ENCODE assay signal across 24 mouse cellular contexts in genomic region chr16:40328249-40328820, GRCm38 (mm10).
DNase-seq lines count a peak whose midpoint lies in the region; ATAC-seq lines count a peak whose summit lies in the region.
"Had no signal": no experiment of that assay in that cellular context is flagged by ENCODE, and none has a peak within 500 bp of the region (broad histone marks: within the 10 kb centered on the region; RNA-seq: fewer than 3 reads in every experiment).

No protein-coding gene starts in this region.

- H3K27ac ChIP-seq in kidney, embryonic 16.5 days (ENCODE audit: low read length) = no peak overlapping the region
- H3K27ac ChIP-seq in midbrain, embryonic 14.5 days (replicated peaks; ENCODE audit: low read depth, low read length) = no peak overlapping the region
- no peak overlapping the region; the same call in 1 of the 2 replicates for H3K27ac ChIP-seq in midbrain, embryonic 13.5 days
- H3K27ac ChIP-seq in stomach, embryonic 15.5 days = no peak overlapping the region
- H3K27ac ChIP-seq: hindbrain, embryonic 15.5 days; limb, embryonic 12.5 days; liver, embryonic 13.5 days; lung, embryonic 15.5 days had no signal

- DNase-seq in adrenal gland, postnatal 36 days = peak; percentile 4 to 32
- DNase-seq in adrenal gland, adult 8-10 months = no peak
- no peak for DNase-seq in kidney, postnatal 14 days
- peak; percentile 13 for DNase-seq in midbrain, embryonic 14.5 days
- DNase-seq in thymus, postnatal 4 days = no peak
- DNase-seq: cerebellum, adult 9-10 months; gastrocnemius, postnatal 25 days; kidney, adult 9 months; layer of hippocampus, postnatal 36 days; liver, embryonic 13.5 days; lung, postnatal 4 days; retina, postnatal 1 day; right cerebral cortex, postnatal 25 days; spleen, adult 18-20 months; thymus, postnatal 25 days had no signal

- no peaks in the 10 kb centered on the region for H3K9me3 ChIP-seq in kidney, embryonic 16.5 days (ENCODE audit: low read length)
- no peaks in the 10 kb centered on the region for H3K9me3 ChIP-seq in midbrain, embryonic 14.5 days (ENCODE audit: control insufficient read depth, low read length)
- H3K9me3 ChIP-seq in midbrain, embryonic 13.5 days = no peaks in the 10 kb centered on the region
- no peaks in the 10 kb centered on the region for H3K9me3 ChIP-seq in stomach, embryonic 15.5 days
- H3K9me3 ChIP-seq: hindbrain, embryonic 15.5 days; limb, embryonic 12.5 days; liver, embryonic 13.5 days; lung, embryonic 15.5 days had no signal

- no peak overlapping the region for H3K4me3 ChIP-seq in kidney, embryonic 16.5 days (ENCODE audit: low read length)
- H3K4me3 ChIP-seq in midbrain, embryonic 14.5 days (replicated peaks; ENCODE audit: low read depth, low read length) = no peak overlapping the region
- H3K4me3 ChIP-seq in midbrain, embryonic 13.5 days (replicated peaks) = no peak overlapping the region
- no peak overlapping the region for H3K4me3 ChIP-seq in stomach, embryonic 15.5 days (replicated peaks)
- H3K4me3 ChIP-seq: hindbrain, embryonic 15.5 days; limb, embryonic 12.5 days; liver, embryonic 13.5 days; lung, embryonic 15.5 days; myocyte had no signal

- H3K4me2 ChIP-seq in kidney, embryonic 16.5 days (replicated peaks; ENCODE audit: low read depth, low read length) = no peak overlapping the region
- H3K4me2 ChIP-seq in midbrain, embryonic 14.5 days (ENCODE audit: low read length) = no peak overlapping the region
- H3K4me2 ChIP-seq in midbrain, embryonic 13.5 days (replicated peaks) = no peak overlapping the region
- H3K4me2 ChIP-seq in stomach, embryonic 15.5 days = no peak overlapping the region
- H3K4me2 ChIP-seq: hindbrain, embryonic 15.5 days; limb, embryonic 12.5 days; liver, embryonic 13.5 days; lung, embryonic 15.5 days had no signal

- 26% methylated on average over 7 of the region's 7 CpGs for WGBS in kidney, embryonic 16.5 days
- 87% methylated on average over 7 of the region's 7 CpGs for WGBS in midbrain, embryonic 14.5 days
- 82% methylated on average over 7 of the region's 7 CpGs for WGBS in midbrain, embryonic 13.5 days
- WGBS in stomach, embryonic 15.5 days = 57% methylated on average over 7 of the region's 7 CpGs

- peak; percentile 46; the same call in 1 of the 2 replicates for ATAC-seq in kidney, embryonic 16.5 days (ENCODE audit: low FRiP score, low TSS enrichment)
- ATAC-seq in midbrain, embryonic 14.5 days (ENCODE audit: low FRiP score, low TSS enrichment) = no peak
- ATAC-seq in midbrain, embryonic 13.5 days = no peak
- ATAC-seq in stomach, embryonic 15.5 days (ENCODE audit: insufficient read depth, low FRiP score, low read depth) = peak; percentile 35; the same call in 1 of the 2 replicates
- ATAC-seq: CD4-positive, CD25-positive, alpha-beta regulatory T cell, adult 4 months; midbrain, embryonic 16.5 days had no signal

- no peaks in the 10 kb centered on the region for H3K27me3 ChIP-seq in kidney, embryonic 16.5 days (ENCODE audit: insufficient read depth, low read length)
- H3K27me3 ChIP-seq in midbrain, embryonic 14.5 days (ENCODE audit: control insufficient read depth, insufficient read depth, low read length) = no peaks in the 10 kb centered on the region
- H3K27me3 ChIP-seq in midbrain, embryonic 13.5 days = no peaks in the 10 kb centered on the region
- H3K27me3 ChIP-seq in stomach, embryonic 15.5 days (replicated peaks) = no peaks in the 10 kb centered on the region
- H3K27me3 ChIP-seq: hindbrain, embryonic 15.5 days; limb, embryonic 12.5 days; liver, embryonic 13.5 days; lung, embryonic 15.5 days had no signal

- no peak overlapping the region for H3K9ac ChIP-seq in kidney, embryonic 16.5 days (replicated peaks; ENCODE audit: low read length)
- H3K9ac ChIP-seq in midbrain, embryonic 14.5 days (replicated peaks; ENCODE audit: low read length) = no peak overlapping the region
- H3K9ac ChIP-seq in midbrain, embryonic 13.5 days (replicated peaks) = no peak overlapping the region
- no peak overlapping the region for H3K9ac ChIP-seq in stomach, embryonic 15.5 days
- H3K9ac ChIP-seq: hindbrain, embryonic 15.5 days; limb, embryonic 12.5 days; liver, embryonic 13.5 days; lung, embryonic 15.5 days had no signal

- no peaks in the 10 kb centered on the region for H3K4me1 ChIP-seq in kidney, embryonic 16.5 days (ENCODE audit: insufficient read depth, low read length)
- no peaks in the 10 kb centered on the region for H3K4me1 ChIP-seq in midbrain, embryonic 14.5 days (ENCODE audit: control insufficient read depth, insufficient read depth, low read length)
- no peaks in the 10 kb centered on the region for H3K4me1 ChIP-seq in midbrain, embryonic 13.5 days (replicated peaks)
- H3K4me1 ChIP-seq in stomach, embryonic 15.5 days = no peaks in the 10 kb centered on the region
- H3K4me1 ChIP-seq: hindbrain, embryonic 15.5 days; limb, embryonic 12.5 days; liver, embryonic 13.5 days; lung, embryonic 15.5 days had no signal

- no peaks in the 10 kb centered on the region for H3K36me3 ChIP-seq in kidney, embryonic 16.5 days (ENCODE audit: insufficient read depth, low read length)
- H3K36me3 ChIP-seq in midbrain, embryonic 14.5 days (ENCODE audit: control insufficient read depth, insufficient read depth, low read length) = no peaks in the 10 kb centered on the region
- no peaks in the 10 kb centered on the region for H3K36me3 ChIP-seq in midbrain, embryonic 13.5 days
- H3K36me3 ChIP-seq in stomach, embryonic 15.5 days = no peaks in the 10 kb centered on the region
- H3K36me3 ChIP-seq: hindbrain, embryonic 15.5 days; limb, embryonic 12.5 days; liver, embryonic 13.5 days; lung, embryonic 15.5 days had no signal

Comparison
In these comparisons a context has a peak if more than half of its experiments do, and no peak if none do; other contexts are left out.
1. DNase-seq: peak in adrenal gland, postnatal 36 days (2 of 2) and midbrain, embryonic 14.5 days (single experiment); none in adrenal gland, adult 8-10 months (single experiment), kidney, postnatal 14 days (single experiment) and thymus, postnatal 4 days (single experiment).
2. ATAC-seq: peak in kidney, embryonic 16.5 days (single experiment) and stomach, embryonic 15.5 days (single experiment); none in midbrain, embryonic 14.5 days (single experiment) and midbrain, embryonic 13.5 days (single experiment).